ENCODE assay signal across 21 mouse cellular contexts in the genomic region with DNA sequence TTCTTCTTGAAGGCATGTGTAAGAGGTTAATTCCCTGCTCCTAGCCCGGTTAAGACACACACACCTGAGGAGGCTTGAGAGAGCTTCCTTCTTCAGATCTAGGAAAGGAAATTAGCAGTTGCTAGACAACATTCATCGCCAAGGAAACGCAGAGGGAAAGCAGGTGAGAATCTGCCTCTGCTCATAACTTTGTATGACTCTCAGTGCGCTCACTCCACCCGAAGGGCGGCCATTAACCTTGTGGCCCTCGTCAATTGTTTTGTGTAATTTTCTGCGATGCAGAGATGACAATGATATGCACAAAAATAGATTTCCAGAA.
DNase-seq lines count a peak whose midpoint lies in the region; ATAC-seq lines count a peak whose summit lies in the region.
"Had no signal": no experiment of that assay in that cellular context is flagged by ENCODE, and none has a peak within 500 bp of the region (broad histone marks: within the 10 kb centered on the region; RNA-seq: fewer than 3 reads in every experiment).

No protein-coding gene starts in this region.

- H3K27me3 ChIP-seq in neural tube, embryonic 14.5 days (ENCODE audit: control insufficient read depth, insufficient read depth, low read length), result no peaks in the 10 kb centered on the region
- no peaks in the 10 kb centered on the region for H3K27me3 ChIP-seq in neural tube, embryonic 15.5 days (replicated peaks)
- H3K27me3 ChIP-seq in midbrain, embryonic 13.5 days, result no peaks in the 10 kb centered on the region
- H3K27me3 ChIP-seq: embryonic facial prominence, embryonic 15.5 days had no signal

- ATAC-seq in frontal cortex, adult (ENCODE audit: low TSS enrichment), result peak; percentile 27; the same call in 1 of the 2 replicates
- 0 out of 2 replicates have a peak, but pooled peaks have one; percentile 14 for ATAC-seq in neural tube, embryonic 14.5 days (ENCODE audit: low read depth)
- ATAC-seq in neural tube, embryonic 15.5 days (ENCODE audit: low FRiP score), result no peak
- ATAC-seq in midbrain, embryonic 13.5 days, result peak; percentile 37; the same call in 1 of the 2 replicates
- ATAC-seq: liver, postnatal 0 days; lung, postnatal 0 days had no signal

- no peaks in the 10 kb centered on the region for H3K36me3 ChIP-seq in neural tube, embryonic 14.5 days (ENCODE audit: control insufficient read depth, insufficient read depth, low read length)
- no peaks in the 10 kb centered on the region for H3K36me3 ChIP-seq in neural tube, embryonic 15.5 days
- no peaks in the 10 kb centered on the region for H3K36me3 ChIP-seq in midbrain, embryonic 13.5 days
- H3K36me3 ChIP-seq: embryonic facial prominence, embryonic 15.5 days had no signal

- H3K4me3 ChIP-seq in neural tube, embryonic 14.5 days (ENCODE audit: low read depth, low read length), result no peak overlapping the region
- H3K4me3 ChIP-seq in neural tube, embryonic 15.5 days (replicated peaks), result no peak overlapping the region
- H3K4me3 ChIP-seq in midbrain, embryonic 13.5 days (replicated peaks), result no peak overlapping the region
- H3K4me3 ChIP-seq: embryonic facial prominence, embryonic 15.5 days; heart, adult 2 months had no signal

- H3K4me2 ChIP-seq in neural tube, embryonic 14.5 days (ENCODE audit: low read depth, low read length), result no peak overlapping the region
- H3K4me2 ChIP-seq in neural tube, embryonic 15.5 days, result no peak overlapping the region
- H3K4me2 ChIP-seq in midbrain, embryonic 13.5 days (replicated peaks), result no peak overlapping the region
- H3K4me2 ChIP-seq: embryonic facial prominence, embryonic 15.5 days; hindbrain, embryonic 14.5 days; liver, embryonic 11.5 days had no signal

- H3K9ac ChIP-seq in neural tube, embryonic 14.5 days (replicated peaks; ENCODE audit: low read depth, low read length), result no peak overlapping the region
- H3K9ac ChIP-seq in neural tube, embryonic 15.5 days (replicated peaks), result no peak overlapping the region
- H3K9ac ChIP-seq in midbrain, embryonic 13.5 days (replicated peaks), result no peak overlapping the region
- H3K9ac ChIP-seq: embryonic facial prominence, embryonic 15.5 days; hindbrain, embryonic 14.5 days; liver, postnatal 0 days had no signal

- H3K27ac ChIP-seq in neural tube, embryonic 14.5 days (ENCODE audit: low read depth, low read length), result no peak overlapping the region
- no peak overlapping the region for H3K27ac ChIP-seq in neural tube, embryonic 15.5 days (replicated peaks)
- H3K27ac ChIP-seq in midbrain, embryonic 13.5 days, result no peak overlapping the region
- H3K27ac ChIP-seq: embryonic facial prominence, embryonic 15.5 days; heart, adult 2 months; hindbrain, embryonic 14.5 days; macrophage had no signal

- no peak for DNase-seq in frontal cortex, adult 2 months (ENCODE audit: extremely low spot score in 1 of 2, low spot score in 1 of 2)
- no peak for DNase-seq in kidney, postnatal 10 days
- DNase-seq in cerebellum, postnatal 4 days (ENCODE audit: low spot score in 2 of 2), result no peak
- DNase-seq: cerebellum, adult 9-10 months; gastrocnemius, postnatal 14 days; heart, adult 2 months; kidney, adult 8-10 months; kidney, postnatal 14 days; liver, postnatal 0 days; retina, postnatal 1 day; right cerebral cortex, postnatal 25 days; spleen, adult 18-20 months had no signal

- H3K4me1 ChIP-seq in neural tube, embryonic 14.5 days (ENCODE audit: control insufficient read depth, insufficient read depth, low read length), result 0 out of 2 replicates have a peak, but pooled peaks cover 4% of the 10 kb centered on the region
- peaks cover 11% of the 10 kb centered on the region; the same call in 1 of the 2 replicates for H3K4me1 ChIP-seq in neural tube, embryonic 15.5 days
- peaks cover 15% of the 10 kb centered on the region for H3K4me1 ChIP-seq in midbrain, embryonic 13.5 days (replicated peaks)

- WGBS in neural tube, embryonic 14.5 days, result 63% methylated on average over 8 of the region's 8 CpGs
- 57% methylated on average over 8 of the region's 8 CpGs for WGBS in neural tube, embryonic 15.5 days
- WGBS in midbrain, embryonic 13.5 days, result 79% methylated on average over 8 of the region's 8 CpGs

- no peaks in the 10 kb centered on the region for H3K9me3 ChIP-seq in neural tube, embryonic 14.5 days (ENCODE audit: control insufficient read depth, low read length)
- H3K9me3 ChIP-seq in neural tube, embryonic 15.5 days (replicated peaks), result no peaks in the 10 kb centered on the region
- H3K9me3 ChIP-seq in midbrain, embryonic 13.5 days, result no peaks in the 10 kb centered on the region
- H3K9me3 ChIP-seq: embryonic facial prominence, embryonic 15.5 days had no signal
